Mouse (Mus musculus) stomach, postnatal 0 days (tissue): Measurements from ENCODE around the gene 5730522E02Rik.

ENCODE experiments used
- CTCF ChIP-seq: IDR thresholded peaks from 2 replicates; pipeline ENCODE4 v1.5.1; 2016; ENCODE audit warnings: antibody characterized with exemption, low read depth, mild to moderate bottlenecking, moderate library complexity
- EP300 ChIP-seq: optimal IDR thresholded peaks from 2 replicates; pipeline ENCODE3; 2016; ENCODE audit warnings: antibody characterized with exemption

DNA sequence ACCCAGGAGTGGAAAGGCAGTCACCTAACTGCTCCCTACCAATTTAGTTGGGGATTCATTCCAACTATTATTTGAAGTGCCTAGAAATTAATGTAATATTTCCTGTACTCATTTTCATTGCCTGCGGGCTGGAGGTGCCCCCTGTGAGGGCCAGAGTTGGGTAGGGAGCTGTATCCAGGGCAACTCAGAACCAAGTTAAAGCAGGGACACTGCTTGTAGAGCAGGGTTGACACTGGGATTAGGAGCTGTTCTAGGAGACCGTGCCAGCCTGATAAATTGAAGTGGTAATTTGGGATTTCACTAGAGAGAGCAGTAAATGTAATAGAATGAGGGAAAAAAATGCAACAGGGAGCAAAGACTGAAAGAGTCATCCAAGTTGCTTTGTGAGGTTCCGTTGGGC, 51.5 kb downstream of the 5730522E02Rik start:
- no peak for TF ChIP-seq CTCF
- no peak for TF ChIP-seq EP300
